Mouse (Mus musculus): ENCODE measurements around the gene Dag1. TPM values are rescaled to one million over a fixed set of nuclear protein-coding genes. Genes with fewer than 3 reads are reported as not detected.

Gene Dag1
- total and polyA plus RNA-seq, 3 experiments: 124 to 347 (median 305) TPM

GRCm38 (mm10) chr9:108219766-108220379 is 43.9 kb downstream of the Dag1 start:
- 75% methylated on average over 12 of the region's 12 CpGs for WGBS
- TF ChIP-seq CTCF (IDR thresholded peaks at IDR 0.05) (no peak), EP300 (IDR thresholded peaks at IDR 0.05; ENCODE audit: insufficient read depth, low read depth, low read length) (no peak), POLR2A (IDR thresholded peaks at IDR 0.05; ENCODE audit: insufficient read depth, low read depth, low read length) (no peak)

GRCm38 (mm10) chr9:108217936-108218543 is 45.7 kb downstream of the Dag1 start:
- no peak overlapping the region for H3K27ac ChIP-seq
- H3K79me2 ChIP-seq (replicated peaks; ENCODE audit: control insufficient read depth, insufficient read depth, low read length): no peaks in the 10 kb centered on the region
- DNase-seq: peak in 1 of 2 experiments; percentile 26
- H3K4me1 ChIP-seq (ENCODE audit: control insufficient read depth, insufficient read depth, low read length): peaks cover 11% of the 10 kb centered on the region
- intact Hi-C loops (cut with DNase I): no loop called here
- TF ChIP-seq EP300 (IDR thresholded peaks at IDR 0.05; ENCODE audit: insufficient read depth, low read depth, low read length) (no peak), POLR2A (IDR thresholded peaks at IDR 0.05; ENCODE audit: insufficient read depth, low read depth, low read length) (no peak), CTCF (IDR thresholded peaks at IDR 0.05) (no peak)
- H3K4me3 ChIP-seq: no peak overlapping the region
- peaks cover 14% of the 10 kb centered on the region for H3K36me3 ChIP-seq (ENCODE audit: control insufficient read depth, insufficient read depth, low read length)
- WGBS: 78% methylated on average over 11 of the region's 11 CpGs
- no peak overlapping the region for H3K9ac ChIP-seq (ENCODE audit: low read depth, low read length)
- H3K27me3 ChIP-seq (ENCODE audit: control insufficient read depth, insufficient read depth, low read length): no peaks in the 10 kb centered on the region

More at GRCm38 (mm10) chr9:108219766-108220379, 43.9 kb downstream of the Dag1 start:
- Histone ChIP-seq H3K36me3 (ENCODE audit: control insufficient read depth, insufficient read depth, low read length) (peaks cover 8% of the 10 kb centered on the region), H3K4me1 (ENCODE audit: control insufficient read depth, insufficient read depth, low read length) (peaks cover 12% of the 10 kb centered on the region), H3K79me2 (replicated peaks; ENCODE audit: control insufficient read depth, insufficient read depth, low read length) (no peaks in the 10 kb centered on the region), H3K27ac (peak overlapping the region; percentile 84), H3K4me3 (no peak overlapping the region), H3K9ac (ENCODE audit: low read depth, low read length) (no peak overlapping the region), H3K27me3 (ENCODE audit: control insufficient read depth, insufficient read depth, low read length) (no peaks in the 10 kb centered on the region)
- intact Hi-C loops (cut with DNase I): loop anchor here (5.0 kb wide), 1 partner anchor 42 kb away; the partner anchor contains the start of gene Dag1
- no peak for DNase-seq

- peaks cover 16% of the 10 kb centered on the region for H3K36me3 ChIP-seq (ENCODE audit: control insufficient read depth, insufficient read depth, low read length)
- no peak for DNase-seq
- H3K27ac ChIP-seq: no peak overlapping the region
- 93% methylated on average over 3 of the region's 3 CpGs for whole genome bisulfite sequencing
- H3K4me3 ChIP-seq: no peak overlapping the region
- no peak for TF ChIP-seq EP300 (IDR thresholded peaks at IDR 0.05; ENCODE audit: insufficient read depth, low read depth, low read length)
- TF ChIP-seq POLR2A (IDR thresholded peaks at IDR 0.05; ENCODE audit: insufficient read depth, low read depth, low read length): no peak
- TF ChIP-seq CTCF (IDR thresholded peaks at IDR 0.05): no peak
- peaks cover 13% of the 10 kb centered on the region for H3K4me1 ChIP-seq (ENCODE audit: control insufficient read depth, insufficient read depth, low read length)
- no peak overlapping the region for H3K9ac ChIP-seq (ENCODE audit: low read depth, low read length)
- H3K27me3 ChIP-seq (ENCODE audit: control insufficient read depth, insufficient read depth, low read length): no peaks in the 10 kb centered on the region
- H3K79me2 ChIP-seq (replicated peaks; ENCODE audit: control insufficient read depth, insufficient read depth, low read length): no peaks in the 10 kb centered on the region
- intact Hi-C loops (cut with DNase I): no loop called here
These were observed 46.4 kb downstream of the Dag1 start for GRCm38 (mm10) chr9:108217406-108217805.

GRCm38 (mm10) chr9:108213105-108213504 is 50.7 kb downstream of the Dag1 start:
- intact Hi-C loops (cut with DNase I): loop anchor here (5.0 kb wide), 1 partner anchor 34 kb away; no protein-coding TSS in a partner anchor

GRCm38 (mm10) chr9:108212426-108212825 is 51.3 kb downstream of the Dag1 start:
- no peaks in the 10 kb centered on the region for H3K79me2 ChIP-seq (replicated peaks; ENCODE audit: control insufficient read depth, insufficient read depth, low read length)
- 51% methylated on average over 2 of the region's 2 CpGs for WGBS
- no peak overlapping the region for H3K4me3 ChIP-seq
- intact Hi-C loops (cut with DNase I): loop anchor here (5.0 kb wide), 1 partner anchor 35 kb away; no protein-coding TSS in a partner anchor
- DNase-seq: no peak
- H3K27me3 ChIP-seq (ENCODE audit: control insufficient read depth, insufficient read depth, low read length): no peaks in the 10 kb centered on the region
- peaks cover 6% of the 10 kb centered on the region for H3K4me1 ChIP-seq (ENCODE audit: control insufficient read depth, insufficient read depth, low read length)
- H3K27ac ChIP-seq: peak overlapping the region; percentile 16
- no peak for TF ChIP-seq EP300 (IDR thresholded peaks at IDR 0.05; ENCODE audit: insufficient read depth, low read depth, low read length)
- TF ChIP-seq POLR2A (IDR thresholded peaks at IDR 0.05; ENCODE audit: insufficient read depth, low read depth, low read length): no peak
- TF ChIP-seq CTCF (IDR thresholded peaks at IDR 0.05): no peak
- H3K9ac ChIP-seq (ENCODE audit: low read depth, low read length): no peak overlapping the region
- H3K36me3 ChIP-seq (ENCODE audit: control insufficient read depth, insufficient read depth, low read length): peaks cover 22% of the 10 kb centered on the region

More at GRCm38 (mm10) chr9:108213105-108213504, 50.7 kb downstream of the Dag1 start:
- peaks cover 6% of the 10 kb centered on the region for H3K4me1 ChIP-seq (ENCODE audit: control insufficient read depth, insufficient read depth, low read length)
- peaks cover 22% of the 10 kb centered on the region for H3K36me3 ChIP-seq (ENCODE audit: control insufficient read depth, insufficient read depth, low read length)
- H3K9ac ChIP-seq (ENCODE audit: low read depth, low read length): no peak overlapping the region
- 24% methylated on average over 7 of the region's 7 CpGs for WGBS
- TF ChIP-seq CTCF (IDR thresholded peaks at IDR 0.05) (no peak), EP300 (IDR thresholded peaks at IDR 0.05; ENCODE audit: insufficient read depth, low read depth, low read length) (no peak), POLR2A (IDR thresholded peaks at IDR 0.05; ENCODE audit: insufficient read depth, low read depth, low read length) (no peak)
- DNase-seq: no peak
- no peaks in the 10 kb centered on the region for H3K79me2 ChIP-seq (replicated peaks; ENCODE audit: control insufficient read depth, insufficient read depth, low read length)
- no peak overlapping the region for H3K4me3 ChIP-seq
- no peaks in the 10 kb centered on the region for H3K27me3 ChIP-seq (ENCODE audit: control insufficient read depth, insufficient read depth, low read length)
- peak overlapping the region; percentile 44; the same call in 1 of the 2 replicates for H3K27ac ChIP-seq

GRCm38 (mm10) chr9:108205571-108205901 is 58.2 kb downstream of the Dag1 start:
- Histone ChIP-seq H3K4me1 (ENCODE audit: control insufficient read depth, insufficient read depth, low read length) (peaks cover 3% of the 10 kb centered on the region), H3K27me3 (ENCODE audit: control insufficient read depth, insufficient read depth, low read length) (no peaks in the 10 kb centered on the region), H3K27ac (no peak overlapping the region), H3K4me3 (no peak overlapping the region), H3K36me3 (ENCODE audit: control insufficient read depth, insufficient read depth, low read length) (no peaks in the 10 kb centered on the region), H3K79me2 (replicated peaks; ENCODE audit: control insufficient read depth, insufficient read depth, low read length) (no peaks in the 10 kb centered on the region), H3K9ac (ENCODE audit: low read depth, low read length) (no peak overlapping the region)
- TF ChIP-seq CTCF (IDR thresholded peaks at IDR 0.05): no peak
- no peak for TF ChIP-seq EP300 (IDR thresholded peaks at IDR 0.05; ENCODE audit: insufficient read depth, low read depth, low read length)
- TF ChIP-seq POLR2A (IDR thresholded peaks at IDR 0.05; ENCODE audit: insufficient read depth, low read depth, low read length): no peak
- intact Hi-C loops (cut with DNase I): no loop called here
- no peak for DNase-seq
- 68% methylated on average over 3 of the region's 3 CpGs for WGBS
